Mouse (Mus musculus) lung, postnatal 0 days (tissue): ENCODE measurements around the gene Serhl. TPM values are rescaled to one million over a fixed set of nuclear protein-coding genes. Genes with fewer than 3 reads are reported as not detected.

ENCODE experiments used
- ATAC-seq: fragments of 200-750 bp; cut with Nextera tagmentation; 2 replicates; pipeline ENCODE4 v1.8.0; 2017; ENCODE audit warnings: moderate library complexity
- DNase-seq: peaks from one replicate; pipeline ENCODE4 v3.0.0-alpha.2; 2016; ENCODE audit warnings: low spot score
- H3K27ac ChIP-seq: fragments of 300-500 bp; sonication (generic); 2 replicates; pipeline ENCODE4 v1.5.1; 2014; ENCODE audit warnings: antibody characterized with exemption, mild to moderate bottlenecking, low read length, mixed read lengths
- H3K27me3 ChIP-seq: fragments of 300-500 bp; sonication (generic); replicated peaks from 2 replicates; pipeline ENCODE4 v1.6.1; 2014; ENCODE audit warnings: low read length, mixed read lengths; ENCODE audit not compliant: insufficient read depth
- H3K36me3 ChIP-seq: fragments of 300-500 bp; sonication (generic); 2 replicates; pipeline ENCODE4 v1.6.1; 2014; ENCODE audit warnings: low read length, mixed read lengths; ENCODE audit not compliant: insufficient read depth
- H3K4me1 ChIP-seq: fragments of 300-500 bp; sonication (generic); 2 replicates; pipeline ENCODE4 v1.6.1; 2014; ENCODE audit warnings: antibody characterized with exemption, low read depth, low read length, mixed read lengths; ENCODE audit not compliant: insufficient read depth
- H3K4me2 ChIP-seq: fragments of 300-500 bp; sonication (generic); replicated peaks from 2 replicates; pipeline ENCODE4 v1.6.1; 2014; ENCODE audit warnings: low read depth, mild to moderate bottlenecking, low read length, moderate library complexity, mixed read lengths
- H3K4me3 ChIP-seq: fragments of 300-500 bp; sonication (generic); 2 replicates; pipeline ENCODE4 v1.5.1; 2014; ENCODE audit warnings: low read depth, low read length
- H3K9ac ChIP-seq: fragments of 300-500 bp; sonication (generic); replicated peaks from 2 replicates; pipeline ENCODE4 v1.6.1; 2014; ENCODE audit warnings: low read depth, mild to moderate bottlenecking
- H3K9me3 ChIP-seq: fragments of 300-500 bp; sonication (generic); 2 replicates; pipeline ENCODE4 v1.6.1; 2016; ENCODE audit warnings: low read length, mixed read lengths
- CTCF ChIP-seq: IDR thresholded peaks from 2 replicates; pipeline ENCODE4 v1.5.1; 2016; ENCODE audit warnings: antibody characterized with exemption, mild to moderate bottlenecking
- EP300 ChIP-seq: IDR thresholded peaks from 2 replicates; pipeline ENCODE4 v1.6.1; 2016; ENCODE audit warnings: antibody characterized with exemption, mild to moderate bottlenecking, control low read depth
- WGBS: fragments of 180-500 bp; shearing (Covaris S2); extraction: QIAGEN DNeasy Blood & Tissue Kit; methylation state at CpG from one replicate; pipeline ENCODE4 v1.1.7; 2014; 5-methylcytosine and 5-hydroxymethylcytosine counted together
- polyA plus RNA-seq: library from polyadenylated mRNA; unstranded; fragments of >200 nt; fragmentation: Nextera tagmentation; extraction: Ambion mirVana; gene quantifications from 2 replicates; pipeline ENCODE4 v1.2.1, GENCODE M21; 2015

Serhl gene
- polyA plus RNA-seq, 1 experiment from 2014 or later = 50.9 TPM

GRCm38 (mm10) chr15:83162001-83162400, 72.7 kb downstream of the Serhl start:
- no peak for TF ChIP-seq CTCF
- no peak for TF ChIP-seq EP300
- Histone ChIP-seq H3K4me2 (no peak overlapping the region), H3K27me3 (no peaks in the 10 kb centered on the region), H3K27ac (no peak overlapping the region), H3K4me3 (no peak overlapping the region), H3K9me3 (no peaks in the 10 kb centered on the region), H3K4me1 (peaks cover 12% of the 10 kb centered on the region; the same call in 1 of the 2 replicates), H3K36me3 (peaks cover 29% of the 10 kb centered on the region), H3K9ac (no peak overlapping the region)
- no peak for ATAC-seq
- 97% methylated on average over 4 of the region's 4 CpGs for WGBS
- DNase-seq = no peak

- ATAC-seq (no peak), DNase-seq (no peak)
- peaks cover 25% of the 10 kb centered on the region for H3K36me3 ChIP-seq
- H3K9ac ChIP-seq = no peak overlapping the region
- H3K27ac ChIP-seq = no peak overlapping the region
- WGBS = 92% methylated on average over 11 of the region's 11 CpGs
- peaks cover 12% of the 10 kb centered on the region; the same call in 1 of the 2 replicates for H3K4me1 ChIP-seq
- H3K4me2 ChIP-seq = no peak overlapping the region
- H3K4me3 ChIP-seq = no peak overlapping the region
- TF ChIP-seq EP300 (no peak), CTCF (no peak)
- no peaks in the 10 kb centered on the region for H3K27me3 ChIP-seq
- no peaks in the 10 kb centered on the region for H3K9me3 ChIP-seq
Observed at GRCm38 (mm10) chr15:83162818-83163485, 73.6 kb downstream of the Serhl start.

- Histone ChIP-seq H3K4me1 (peaks cover 21% of the 10 kb centered on the region), H3K4me2 (no peak overlapping the region), H3K27ac (peak overlapping the region; percentile 71), H3K9ac (no peak overlapping the region), H3K4me3 (no peak overlapping the region), H3K9me3 (no peaks in the 10 kb centered on the region), H3K36me3 (peaks cover 12% of the 10 kb centered on the region), H3K27me3 (no peaks in the 10 kb centered on the region)
- ATAC-seq = peak; percentile 80
- 0 out of 2 replicates have a peak, but pooled peaks have one; percentile 11 for TF ChIP-seq EP300
- TF ChIP-seq CTCF = no peak
- 33% methylated on average over 5 of the region's 5 CpGs for WGBS
- peak; percentile 87 for DNase-seq
Observed at GRCm38 (mm10) chr15:83164971-83165471, 75.7 kb downstream of the Serhl start.

GRCm38 (mm10) chr15:83165526-83166315, 76.4 kb downstream of the Serhl start:
- Histone ChIP-seq H3K36me3 (peaks cover 8% of the 10 kb centered on the region), H3K9me3 (no peaks in the 10 kb centered on the region), H3K4me3 (no peak overlapping the region), H3K4me1 (peaks cover 28% of the 10 kb centered on the region), H3K27ac (peak overlapping the region; percentile 71; the same call in 1 of the 2 replicates), H3K9ac (no peak overlapping the region), H3K27me3 (no peaks in the 10 kb centered on the region), H3K4me2 (no peak overlapping the region)
- TF ChIP-seq CTCF (no peak), EP300 (no peak)
- 60% methylated on average over 13 of the region's 13 CpGs for WGBS
- peak; percentile 45 for DNase-seq
- 0 out of 2 replicates have a peak, but pooled peaks have one; percentile 10 for ATAC-seq

Other genes starting within 250 kb of the Serhl start
- 6.1 and 7.3 TPM in 2 replicates for gene Tcf20, start 101.6 kb upstream of the Serhl start, polyA plus RNA-seq
- gene Nfam1, start 56.2 kb upstream of the Serhl start, polyA plus RNA-seq = 6.3 and 6.5 TPM in 2 replicates
- 38.2 and 40.2 TPM in 2 replicates for gene Rrp7a, start 33.3 kb downstream of the Serhl start, polyA plus RNA-seq
- 77.0 and 78.8 TPM in 2 replicates for gene Poldip3, start 59.9 kb downstream of the Serhl start, polyA plus RNA-seq
- gene Cyb5r3, start 83.1 kb downstream of the Serhl start, polyA plus RNA-seq = 170 and 183 TPM in 2 replicates
- gene A4galt, start 162.3 kb downstream of the Serhl start, polyA plus RNA-seq = 15.2 and 16.0 TPM in 2 replicates